Mouse (Mus musculus) spleen, postnatal 4 days (tissue): ENCODE measurements around the gene Gm12184.
"Not testable (repeated sequence)": the region's sequence is repeated elsewhere in the genome, so short reads cannot be mapped to it uniquely, and the experiment has no call there.

ENCODE experiments used
- DNase-seq, 2 experiments: peaks; one replicate each; pipeline ENCODE4 v3.0.0; 2022; ENCODE audit warnings: low spot score in 2 of 2

Gm12184 gene

DNA sequence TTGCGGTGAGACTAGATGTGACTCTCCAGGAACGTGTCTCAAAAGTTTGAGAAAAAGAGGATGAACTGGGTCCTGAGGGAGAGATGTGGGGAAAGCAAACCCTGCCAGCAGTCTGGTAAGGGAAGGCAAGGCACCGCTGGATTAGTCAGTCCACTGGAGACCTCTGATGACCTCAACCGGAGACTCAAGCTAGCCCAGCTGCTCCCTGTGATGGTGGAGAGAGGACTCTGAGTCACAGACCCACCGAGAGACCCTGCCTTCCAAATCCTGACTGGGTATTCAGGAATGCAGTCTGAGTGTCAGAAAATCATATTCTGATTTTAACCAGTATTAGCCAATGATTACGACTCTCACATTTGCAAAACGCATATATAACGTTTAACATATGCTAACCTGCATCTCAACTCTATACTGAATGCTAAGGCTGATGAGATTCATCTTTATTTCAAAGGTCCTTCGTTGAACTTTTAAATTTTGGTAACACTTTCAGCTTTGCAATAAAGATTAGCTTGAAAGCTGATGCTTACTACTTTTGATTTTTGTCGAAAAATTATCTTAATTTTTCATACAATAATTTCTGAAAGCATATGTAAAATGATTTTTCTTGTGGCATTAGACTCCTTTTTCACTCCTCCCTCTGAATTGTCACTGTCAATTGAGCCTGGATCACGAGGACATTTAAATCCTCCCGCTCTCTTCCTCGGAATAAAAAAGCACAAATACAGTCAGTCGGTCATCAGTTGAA is 3.5 kb downstream of the Gm12184 start:
- no peak for DNase-seq

DNA sequence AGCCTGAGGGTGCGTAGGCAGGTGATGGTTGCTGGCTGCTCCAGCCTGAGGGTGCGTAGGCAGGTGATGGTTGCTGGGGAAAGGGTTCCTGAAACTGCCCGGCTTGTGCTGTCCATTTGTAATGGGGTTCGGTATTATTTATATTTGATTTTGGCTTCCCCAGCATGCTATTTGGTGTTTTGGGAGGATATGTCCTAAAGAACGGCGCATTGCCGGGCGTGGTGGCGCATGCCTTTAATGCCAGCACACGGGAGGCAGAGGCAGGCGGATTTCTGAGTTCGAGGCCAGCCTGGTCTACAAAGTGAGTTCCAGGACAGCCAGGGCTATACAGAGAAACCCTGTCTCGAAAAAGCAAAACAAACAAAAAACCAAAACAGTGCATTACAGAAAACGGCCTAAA is 5.2 kb downstream of the Gm12184 start:
- not testable (repeated sequence) for DNase-seq

- DNase-seq = no peak
Observed at GRCm38 (mm10) chr11:48820308-48820674, 6.2 kb downstream of the Gm12184 start.

DNA sequence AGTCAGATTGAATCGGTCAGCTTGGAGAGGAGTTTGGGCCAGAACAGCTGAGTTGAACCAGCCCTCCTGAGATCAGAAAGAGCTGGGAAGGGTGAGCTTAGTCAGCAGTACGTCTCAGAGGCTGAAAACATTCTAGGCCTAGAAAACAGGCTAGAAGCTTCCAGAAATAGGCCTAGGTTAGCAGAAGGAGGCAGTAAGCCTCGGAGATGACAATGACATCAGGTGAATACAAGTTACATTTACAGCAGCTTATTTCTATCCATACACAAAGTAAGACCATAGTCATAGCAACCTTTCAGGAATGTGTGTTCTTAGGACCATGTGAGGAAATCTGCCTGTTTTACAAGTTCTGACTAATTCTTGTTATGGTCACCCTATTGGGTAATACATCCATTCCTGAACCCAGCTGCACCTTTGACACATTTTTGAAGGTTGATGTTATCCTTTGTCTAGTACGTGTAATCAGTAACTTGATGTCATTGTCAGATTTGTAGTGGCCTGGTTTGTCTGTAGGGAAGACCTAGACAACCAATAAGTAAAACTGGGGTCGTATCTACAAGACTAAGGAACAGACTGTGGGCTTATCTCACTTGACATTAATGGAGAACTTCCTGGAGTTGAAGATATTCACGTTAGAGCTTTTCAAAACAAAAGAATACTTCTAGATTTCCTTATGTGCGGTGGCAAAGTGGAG is 6.7 kb downstream of the Gm12184 start:
- DNase-seq = no peak

DNA sequence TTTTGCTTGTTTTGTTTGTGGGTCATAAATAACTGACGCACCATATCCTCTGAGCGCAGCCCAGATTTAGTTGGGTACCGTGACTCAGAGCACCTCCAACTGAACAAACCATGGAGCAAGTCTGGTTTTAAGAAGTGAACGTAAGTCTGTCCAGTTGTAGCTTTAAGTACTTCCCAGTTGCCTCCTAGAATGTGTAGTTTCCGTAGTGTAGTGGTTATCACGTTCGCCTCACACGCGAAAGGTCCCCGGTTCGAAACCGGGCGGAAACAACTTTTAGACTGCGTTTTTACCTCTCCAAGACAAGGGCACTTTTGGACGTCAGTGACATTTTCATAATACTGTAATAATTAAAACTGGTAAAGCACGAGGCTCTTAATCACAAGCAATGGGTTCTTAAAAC is 8.1 kb downstream of the Gm12184 start:
- peak; percentile 86 to 93 for DNase-seq

DNA sequence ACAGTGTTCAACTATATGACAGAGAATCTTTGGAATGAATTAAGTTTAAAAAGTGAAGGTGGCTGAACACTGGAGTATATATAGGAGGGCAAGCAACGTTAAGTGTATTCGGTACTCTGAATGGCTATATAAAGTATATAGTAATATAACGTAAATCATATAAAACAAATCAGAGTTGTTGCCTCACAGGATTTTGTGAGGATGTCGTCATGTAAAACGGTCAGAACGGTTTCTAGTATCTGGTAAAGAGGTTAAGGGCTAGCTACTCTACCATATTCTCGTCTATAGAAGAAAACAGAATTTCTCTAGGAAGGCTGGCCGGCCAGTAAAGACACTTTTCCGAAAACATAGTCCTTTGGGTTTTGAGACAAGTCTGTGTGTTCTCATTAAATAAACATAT is 8.7 kb downstream of the Gm12184 start:
- DNase-seq = no peak

- DNase-seq = peak; percentile 100
Observed at GRCm38 (mm10) chr11:48816800-48817665, 9.4 kb downstream of the Gm12184 start, which contains the start of gene Trim41. TSS of gene Trim41 (minus strand) at chr11:48817353.

DNA sequence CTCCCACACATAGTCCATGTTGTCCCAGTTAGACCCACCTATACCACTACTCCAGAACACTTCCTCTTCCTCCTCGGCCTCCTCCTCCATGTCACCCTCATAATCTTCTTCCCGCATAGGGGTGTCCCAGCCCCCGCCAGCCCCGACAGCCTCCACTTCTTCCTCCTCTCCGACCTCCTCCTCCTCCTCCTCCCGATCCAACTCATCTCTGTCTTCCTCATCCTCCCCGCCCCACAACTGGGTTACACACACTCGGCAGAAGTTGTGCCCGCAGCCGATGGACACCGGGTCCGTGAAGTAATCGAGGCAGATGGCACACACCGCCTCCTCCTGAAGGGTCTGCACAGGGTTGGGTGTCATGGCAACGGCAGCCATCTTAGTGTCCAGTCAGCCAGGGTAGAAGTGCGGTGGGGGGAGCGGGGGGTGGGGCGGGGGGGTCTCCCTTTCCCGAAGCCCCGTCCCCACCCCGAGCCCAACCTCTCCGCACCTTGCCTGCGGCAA is 10.1 kb downstream of the Gm12184 start:
- DNase-seq = peak; percentile 38 to 80

GRCm38 (mm10) chr11:48815851-48816250 is 10.6 kb downstream of the Gm12184 start:
- no peak for DNase-seq

- DNase-seq = no peak
Observed at GRCm38 (mm10) chr11:48813782-48814181, 12.7 kb downstream of the Gm12184 start.

- no peak for DNase-seq
Observed at GRCm38 (mm10) chr11:48810142-48810541, 16.3 kb downstream of the Gm12184 start.

GRCm38 (mm10) chr11:48809434-48809830 is 17.0 kb downstream of the Gm12184 start:
- no peak for DNase-seq

- no peak for DNase-seq
Observed at GRCm38 (mm10) chr11:48808737-48809433, 17.6 kb downstream of the Gm12184 start.

DNA sequence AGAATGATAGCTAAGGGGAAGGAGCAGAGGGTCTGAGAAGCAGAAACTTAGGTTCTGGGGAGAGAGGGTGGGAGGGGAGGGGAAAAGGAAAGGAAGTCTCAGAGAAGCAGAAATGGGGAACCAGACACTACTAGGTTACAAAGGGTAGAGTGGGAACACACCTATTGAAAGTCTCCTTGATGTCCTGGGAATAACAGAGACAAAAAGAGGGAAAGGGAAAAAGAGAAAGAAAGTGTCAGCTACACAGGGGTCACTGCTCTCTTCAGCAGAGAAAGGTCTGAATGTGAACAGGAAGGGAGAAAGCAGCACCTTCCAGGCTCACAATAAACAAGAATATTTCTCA is 18.2 kb downstream of the Gm12184 start:
- no peak for DNase-seq

DNA sequence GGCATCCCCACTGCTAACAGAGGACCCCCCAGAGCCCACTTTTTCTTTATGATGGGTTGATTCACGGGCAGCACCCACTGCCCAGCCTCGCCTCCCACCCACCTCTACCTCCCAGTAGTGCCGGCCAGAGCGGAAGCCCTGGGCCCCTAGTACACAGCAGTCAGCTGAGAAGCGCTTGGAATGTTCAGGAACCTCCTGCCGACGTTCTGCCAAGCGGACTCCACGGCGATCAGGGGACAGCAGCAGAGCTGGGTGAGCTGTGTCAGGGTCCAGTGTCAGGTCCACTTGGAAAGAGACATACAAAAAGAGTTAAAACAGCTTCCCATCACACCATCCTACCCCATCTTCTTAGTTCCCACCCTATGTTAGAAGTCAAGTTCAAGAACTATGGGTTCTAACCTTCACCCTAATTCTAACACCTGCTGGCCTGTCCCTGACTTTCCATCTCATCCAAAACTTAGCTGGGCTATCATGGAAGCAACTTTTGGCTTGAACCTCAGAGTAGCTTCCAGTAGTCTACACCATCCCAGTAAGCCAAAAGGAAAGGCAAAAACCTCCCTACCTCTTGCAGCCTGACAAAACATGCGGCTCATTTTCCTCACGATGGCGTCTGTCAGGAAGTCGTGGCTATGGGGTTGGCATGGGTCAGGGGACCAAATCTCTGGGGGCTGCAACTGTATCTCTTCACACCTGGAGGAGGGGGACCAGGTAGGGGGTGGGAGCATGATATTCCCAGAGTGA is 18.7 kb downstream of the Gm12184 start:
- DNase-seq = no peak

DNA sequence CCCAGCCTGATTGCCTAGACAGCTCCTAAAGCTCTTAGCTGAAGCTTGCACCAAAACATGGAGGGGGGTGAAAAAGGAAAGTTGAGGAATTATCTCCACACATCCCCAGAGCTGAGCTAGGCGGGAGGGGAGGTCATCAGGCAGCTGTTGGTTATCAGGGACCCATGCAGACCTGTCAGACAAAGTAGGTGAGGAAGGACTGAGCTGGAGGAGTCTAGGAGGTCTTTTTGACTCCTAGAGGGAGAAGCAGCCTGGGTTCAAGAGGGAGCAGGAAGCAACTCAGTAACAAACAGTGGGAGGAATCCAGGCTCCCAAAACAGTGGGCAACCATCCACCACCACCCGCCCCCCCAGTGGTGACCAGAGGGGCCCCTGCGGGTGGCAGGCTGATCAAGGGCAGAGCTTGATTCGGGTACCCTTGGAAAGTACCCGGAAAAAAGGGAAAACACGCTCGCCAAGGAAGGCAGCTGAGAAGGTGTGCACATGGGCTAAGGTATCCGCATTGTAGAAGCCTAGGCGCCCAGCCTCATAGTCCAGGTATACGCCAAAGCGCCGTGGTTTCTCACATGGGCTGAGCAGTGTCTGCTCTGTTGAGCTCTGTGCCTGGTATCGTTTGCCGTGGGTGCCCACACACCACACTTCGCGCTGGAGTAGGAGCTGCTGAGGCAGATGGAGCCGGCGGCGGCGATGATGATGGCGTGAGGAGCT is 19.4 kb downstream of the Gm12184 start:
- DNase-seq = peak in 1 of 2 experiments; percentile 23

- no peak for DNase-seq
Observed at GRCm38 (mm10) chr11:48804922-48805321, 21.5 kb downstream of the Gm12184 start.

GRCm38 (mm10) chr11:48803988-48804387 is 22.5 kb downstream of the Gm12184 start:
- no peak for DNase-seq

DNA sequence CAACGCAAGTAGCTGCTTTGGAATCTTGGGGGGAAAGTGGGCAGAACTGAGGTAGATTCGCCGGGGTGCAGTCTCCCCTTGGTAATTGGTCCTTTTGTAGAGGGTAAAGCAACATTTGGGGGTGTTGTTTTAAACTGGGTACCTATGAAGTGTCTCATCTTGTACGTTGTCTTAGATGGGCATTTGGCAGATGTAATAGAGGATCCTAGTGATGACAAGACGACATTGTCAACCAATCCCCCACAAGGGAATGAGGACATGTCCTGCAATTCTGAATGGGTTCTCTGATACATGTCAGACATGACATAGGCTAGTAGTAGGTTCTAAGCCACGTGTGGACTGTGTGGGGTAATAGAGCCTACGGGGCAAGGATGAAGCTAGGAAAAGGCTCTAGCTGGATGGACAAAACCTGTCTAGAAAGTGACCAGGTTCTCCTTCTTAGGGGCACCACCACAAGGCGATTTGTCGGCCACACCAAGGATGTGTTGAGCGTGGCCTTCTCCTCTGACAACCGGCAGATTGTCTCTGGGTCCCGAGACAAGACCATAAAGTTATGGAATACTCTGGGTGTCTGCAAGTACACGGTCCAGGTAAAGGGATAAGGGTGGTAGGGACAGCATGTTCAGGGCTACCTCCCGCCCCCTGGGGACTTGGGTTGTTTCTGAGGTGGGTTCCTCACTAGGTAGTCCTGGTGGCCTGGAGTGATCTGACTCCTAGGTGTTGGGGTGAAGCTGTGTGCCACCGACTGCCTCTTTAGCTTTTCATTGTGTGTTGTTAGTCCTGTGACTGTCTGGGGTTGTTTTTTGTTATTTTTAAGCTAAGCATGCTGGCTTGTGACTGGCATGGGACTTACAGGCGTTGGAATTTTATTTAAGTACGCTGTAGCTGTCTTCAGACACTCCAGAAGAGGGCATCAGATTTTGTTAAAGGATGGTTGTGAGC is 24.4 kb downstream of the Gm12184 start:
- no peak for DNase-seq
